Mouse (Mus musculus) liver, embryonic 14.5 days (tissue): ENCODE data around the gene Olfr543. TPM values are rescaled to one million over a fixed set of nuclear protein-coding genes. Genes with fewer than 3 reads are reported as not detected.
"Not testable (repeated sequence)": the region's sequence is repeated elsewhere in the genome, so short reads cannot be mapped to it uniquely, and the experiment has no call there.

Source experiments
- ATAC-seq: fragments of 200-750 bp; cut with Nextera tagmentation; 2 replicates; pipeline ENCODE4 v1.8.0; 2017; ENCODE audit warnings: moderate number of reproducible peaks, mild to moderate bottlenecking, moderate library complexity; ENCODE audit not compliant: insufficient read depth
- DNase-seq, 3 experiments: peaks; one replicate each; pipeline ENCODE4 v3.0.0-alpha.2; 2012 to 2013; ENCODE audit warnings: low read depth in 3 of 3, low spot score in 3 of 3
- H3K27ac ChIP-seq: fragments of 300-500 bp; sonication (generic); 2 replicates; pipeline ENCODE4 v1.5.1; 2014; ENCODE audit warnings: moderate library complexity, mild to moderate bottlenecking, control low read depth, inconsistent platforms
- H3K27me3 ChIP-seq: fragments of 300-500 bp; sonication (generic); 2 replicates; pipeline ENCODE4 v1.6.1; 2014; ENCODE audit warnings: mild to moderate bottlenecking, low read length, moderate library complexity; ENCODE audit not compliant: control insufficient read depth, insufficient read depth
- H3K36me3 ChIP-seq: fragments of 300-500 bp; sonication (generic); replicated peaks from 2 replicates; pipeline ENCODE4 v1.6.1; 2014; ENCODE audit warnings: low read depth; ENCODE audit not compliant: control insufficient read depth, insufficient read depth
- H3K4me1 ChIP-seq, 2 experiments: fragments of 200-500 bp in 1 of 2; fragments of 300-500 bp in 1 of 2; sonication (generic) in 1 of 2; replicated peaks; 2 replicates each; pipeline ENCODE4 v1.6.1; 2012 to 2014; ENCODE audit warnings: antibody characterized with exemption in 1 of 2, inconsistent platforms in 1 of 2, low read length in 1 of 2; ENCODE audit not compliant: control insufficient read depth in 2 of 2, insufficient read depth in 2 of 2
- H3K4me2 ChIP-seq: fragments of 300-500 bp; sonication (generic); 2 replicates; pipeline ENCODE4 v1.6.1; 2014; ENCODE audit warnings: low read depth, mild to moderate bottlenecking, control low read depth, moderate library complexity
- H3K4me3 ChIP-seq, 2 experiments: fragments of 200-500 bp in 1 of 2; fragments of 300-500 bp in 1 of 2; sonication (generic) in 1 of 2; 2 replicates each; pipeline ENCODE4 v1.5.1; 2012 to 2014; ENCODE audit warnings: low read depth in 2 of 2, low read length in 2 of 2, mild to moderate bottlenecking in 2 of 2, control low read depth in 1 of 2, inconsistent platforms in 1 of 2, moderate library complexity in 1 of 2; ENCODE audit not compliant: insufficient read depth in 1 of 2
- H3K9ac ChIP-seq: fragments of 300-500 bp; sonication (generic); replicated peaks from 2 replicates; pipeline ENCODE4 v1.6.1; 2014; ENCODE audit warnings: mild to moderate bottlenecking, control low read depth, moderate library complexity
- H3K9me3 ChIP-seq: fragments of 300-500 bp; sonication (generic); 2 replicates; pipeline ENCODE4 v1.6.1; 2016; ENCODE audit warnings: low read length, mixed read lengths; ENCODE audit not compliant: control insufficient read depth
- CTCF ChIP-seq: IDR thresholded peaks from 2 replicates; pipeline ENCODE4 v1.5.1; 2016; ENCODE audit warnings: antibody characterized with exemption, low read depth, control low read depth
- EP300 ChIP-seq: IDR thresholded peaks from 2 replicates; pipeline ENCODE4 v1.6.1; 2016; ENCODE audit warnings: antibody characterized with exemption, low read depth
- WGBS: fragments of 180-500 bp; shearing (Covaris S2); extraction: QIAGEN DNeasy Blood & Tissue Kit; methylation state at CpG from one replicate; pipeline ENCODE4 v1.1.7; 2014; ENCODE audit not compliant: insufficient replicate concordance; 5-methylcytosine and 5-hydroxymethylcytosine counted together
- polyA plus RNA-seq, 2 experiments: library from polyadenylated mRNA; depleted of rRNA in 1 of 2; stranded (reverse) in 1 of 2; unstranded in 1 of 2; fragments of >200 nt; fragmentation: Nextera tagmentation in 1 of 2; extraction: Ambion mirVana in 1 of 2; gene quantifications; 2 replicates each; pipeline versions ENCODE4 v1.2.1 to v1.2.3; 2012 to 2014

Olfr543 gene
- polyA plus RNA-seq, 2 experiments: 0.39 TPM; not detected in 1

GRCm38 (mm10) chr7:102486105-102486504 lies 4.6 kb upstream of the Olfr543 start:
- no peak overlapping the region; the same call in 1 of the 2 replicates for H3K4me2 ChIP-seq
- no peaks in the 10 kb centered on the region for H3K36me3 ChIP-seq
- TF ChIP-seq CTCF: no peak
- no peak for TF ChIP-seq EP300
- DNase-seq (peak in 1 of 3 experiments; percentile 16), ATAC-seq (peak; percentile 75)
- H3K27me3 ChIP-seq: no peaks in the 10 kb centered on the region
- H3K4me1 ChIP-seq: peaks cover 18 to 27% of the 10 kb centered on the region in 2 experiments
- no peaks in the 10 kb centered on the region for H3K9me3 ChIP-seq
- no peak overlapping the region for H3K27ac ChIP-seq
- H3K4me3 ChIP-seq: no peak overlapping the region
- WGBS: 10% methylated on average over 1 of the region's 1 CpGs
- no peak overlapping the region; the same call in 1 of the 2 replicates for H3K9ac ChIP-seq

GRCm38 (mm10) chr7:102484766-102485165 lies 3.3 kb upstream of the Olfr543 start:
- 61% methylated on average over 6 of the region's 8 CpGs for WGBS
- not testable (repeated sequence) for H3K9ac ChIP-seq, H3K36me3 ChIP-seq, H3K9me3 ChIP-seq, H3K27me3 ChIP-seq, DNase-seq, H3K27ac ChIP-seq, H3K4me2 ChIP-seq, H3K4me3 ChIP-seq
- 0 out of 2 replicates have a peak, but pooled peaks have one; percentile 27 for ATAC-seq
- peaks cover 18 to 27% of the 10 kb centered on the region in 2 experiments for H3K4me1 ChIP-seq
- peak; percentile 29; the same call in 1 of the 2 replicates for TF ChIP-seq CTCF

DNA sequence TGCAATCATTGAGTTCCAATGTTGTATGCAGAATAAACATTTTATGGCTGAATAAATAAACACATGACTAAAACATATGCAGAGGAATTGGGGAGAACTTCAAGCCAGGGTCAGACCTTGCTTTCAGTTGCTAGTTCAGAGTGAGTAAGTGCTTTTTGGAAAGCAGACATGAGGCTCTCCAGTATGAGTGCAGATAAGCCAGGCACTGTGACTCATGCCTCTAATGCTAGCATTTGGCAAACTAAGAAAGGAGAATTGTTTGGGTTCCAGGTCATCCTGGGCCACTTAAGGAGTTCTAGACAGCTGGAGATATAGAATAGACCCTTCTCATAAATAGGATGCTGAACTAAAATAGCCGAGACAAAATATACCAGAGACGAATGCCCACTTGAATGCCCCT lies 2.2 kb upstream of the Olfr543 start:
- TF ChIP-seq CTCF (no peak), EP300 (no peak)
- H3K4me2 ChIP-seq: no peak overlapping the region
- peaks cover 18 to 27% of the 10 kb centered on the region in 2 experiments for H3K4me1 ChIP-seq
- no peak overlapping the region for H3K4me3 ChIP-seq
- H3K36me3 ChIP-seq: no peaks in the 10 kb centered on the region
- no peak overlapping the region for H3K27ac ChIP-seq
- WGBS: 80% methylated on average over 2 of the region's 2 CpGs
- DNase-seq (no peak), ATAC-seq (no peak)
- H3K9ac ChIP-seq: no peak overlapping the region
- no peaks in the 10 kb centered on the region for H3K27me3 ChIP-seq
- no peaks in the 10 kb centered on the region for H3K9me3 ChIP-seq

DNA sequence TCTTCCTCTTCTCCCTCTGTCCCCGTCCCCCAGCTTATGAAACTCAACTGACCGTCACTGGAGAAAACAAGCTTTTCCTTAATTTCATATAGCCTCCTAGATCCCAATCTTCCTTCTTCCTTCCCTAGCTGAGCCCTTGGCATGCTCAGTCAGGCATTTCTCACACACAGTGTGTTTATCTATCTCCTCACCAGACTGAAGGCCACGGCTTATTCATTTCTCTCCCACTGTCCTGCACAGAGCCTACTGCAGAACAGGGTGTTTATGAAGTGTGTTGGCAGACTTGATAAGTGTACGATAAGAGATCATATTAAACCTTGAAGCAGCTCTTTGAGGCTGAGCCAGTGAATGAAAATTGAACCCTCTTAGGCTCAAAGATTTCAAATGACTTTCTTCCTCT lies 658 bp downstream of the Olfr543 start:
- 66% methylated on average over 4 of the region's 4 CpGs for WGBS
- H3K9me3 ChIP-seq: no peaks in the 10 kb centered on the region
- no peaks in the 10 kb centered on the region for H3K27me3 ChIP-seq
- no peak overlapping the region for H3K4me2 ChIP-seq
- DNase-seq (no peak), ATAC-seq (no peak)
- peaks cover 9 to 20% of the 10 kb centered on the region in 2 experiments for H3K4me1 ChIP-seq
- no peak overlapping the region for H3K4me3 ChIP-seq
- TF ChIP-seq EP300 (no peak), CTCF (no peak)
- no peak overlapping the region for H3K27ac ChIP-seq
- H3K36me3 ChIP-seq: no peaks in the 10 kb centered on the region
- H3K9ac ChIP-seq: no peak overlapping the region

- H3K36me3 ChIP-seq: no peaks in the 10 kb centered on the region
- 66% methylated on average over 5 of the region's 5 CpGs for WGBS
- H3K4me1 ChIP-seq: peaks cover 4 to 15% of the 10 kb centered on the region in 2 experiments
- H3K27ac ChIP-seq: no peak overlapping the region
- no peaks in the 10 kb centered on the region for H3K27me3 ChIP-seq
- DNase-seq (no peak), ATAC-seq (no peak)
- TF ChIP-seq CTCF (no peak), EP300 (no peak)
- H3K9me3 ChIP-seq: no peaks in the 10 kb centered on the region
- no peak overlapping the region for H3K4me3 ChIP-seq
- no peak overlapping the region for H3K4me2 ChIP-seq
- H3K9ac ChIP-seq: no peak overlapping the region
Observed at GRCm38 (mm10) chr7:102479368-102480078, 2.0 kb downstream of the Olfr543 start.
